Mouse (Mus musculus) liver, embryonic 16.5 days (tissue): ENCODE data around the gene Dscaml1. TPM values are rescaled to one million over a fixed set of nuclear protein-coding genes. Genes with fewer than 3 reads are reported as not detected.

Experiments used
- ATAC-seq: fragments of 200-750 bp; cut with Nextera tagmentation; 2 replicates; pipeline ENCODE4 v1.8.0; 2017; ENCODE audit warnings: low read depth, mild to moderate bottlenecking, moderate number of reproducible peaks, moderate library complexity
- H3K27ac ChIP-seq: fragments of 300-500 bp; sonication (generic); 2 replicates; pipeline ENCODE4 v1.5.1; 2014; ENCODE audit warnings: mild to moderate bottlenecking, low read length
- H3K27me3 ChIP-seq: fragments of 300-500 bp; sonication (generic); 2 replicates; pipeline ENCODE4 v1.6.1; 2014; ENCODE audit warnings: low read depth, low read length, mixed read lengths; ENCODE audit not compliant: control insufficient read depth, insufficient read depth
- H3K36me3 ChIP-seq: fragments of 300-500 bp; sonication (generic); 2 replicates; pipeline ENCODE4 v1.6.1; 2014; ENCODE audit warnings: mild to moderate bottlenecking; ENCODE audit not compliant: control insufficient read depth, insufficient read depth
- H3K4me1 ChIP-seq: fragments of 300-500 bp; sonication (generic); 2 replicates; pipeline ENCODE4 v1.6.1; 2014; ENCODE audit warnings: low read depth, low read length, mixed read lengths; ENCODE audit not compliant: control insufficient read depth
- H3K4me2 ChIP-seq: fragments of 300-500 bp; sonication (generic); 2 replicates; pipeline ENCODE4 v1.6.1; 2014; ENCODE audit warnings: low read depth, low read length, mixed read lengths
- H3K4me3 ChIP-seq: fragments of 300-500 bp; sonication (generic); 2 replicates; pipeline ENCODE4 v1.5.1; 2014; ENCODE audit warnings: low read depth, mild to moderate bottlenecking, low read length
- H3K9ac ChIP-seq: fragments of 300-500 bp; sonication (generic); 2 replicates; pipeline ENCODE4 v1.6.1; 2014; ENCODE audit warnings: low read depth, low read length
- H3K9me3 ChIP-seq: fragments of 300-500 bp; sonication (generic); replicated peaks from 2 replicates; pipeline ENCODE4 v1.6.1; 2016; ENCODE audit warnings: low read length; ENCODE audit not compliant: control insufficient read depth
- WGBS: fragments of 180-500 bp; shearing (Covaris S2); extraction: QIAGEN DNeasy Blood & Tissue Kit; methylation state at CpG from one replicate; pipeline ENCODE4 v1.1.7; 2014; ENCODE audit not compliant: insufficient replicate concordance; 5-methylcytosine and 5-hydroxymethylcytosine counted together
- polyA plus RNA-seq: library from polyadenylated mRNA; unstranded; fragments of >200 nt; fragmentation: Nextera tagmentation; extraction: Ambion mirVana; gene quantifications from 2 replicates; pipeline ENCODE4 v1.2.1, GENCODE M21; 2015

The Dscaml1 gene
- polyA plus RNA-seq, 1 experiment from 2014 or later: not detected

DNA sequence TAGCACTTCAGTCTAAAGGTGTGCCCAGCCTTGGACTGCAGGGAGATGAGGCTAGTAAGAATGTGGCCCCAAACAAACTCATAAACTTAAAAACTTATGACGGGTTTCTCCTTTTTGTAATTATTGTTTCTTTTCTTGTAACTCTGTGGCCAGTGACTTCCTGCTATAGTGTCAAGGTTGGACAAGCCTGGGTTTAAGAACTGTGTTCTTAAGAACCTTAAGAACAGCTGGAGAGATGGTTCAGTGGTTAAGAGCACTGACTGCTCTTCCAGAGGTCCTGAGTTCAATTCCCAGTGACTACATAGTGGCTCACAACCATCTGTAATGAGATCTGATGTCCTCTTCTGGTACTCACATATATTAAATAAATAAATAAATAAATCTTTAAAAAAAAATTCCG is 106.8 kb downstream of the Dscaml1 start:
- no peaks in the 10 kb centered on the region for H3K9me3 ChIP-seq
- no peak overlapping the region for H3K27ac ChIP-seq
- H3K36me3 ChIP-seq: no peaks in the 10 kb centered on the region
- H3K4me2 ChIP-seq: no peak overlapping the region
- no peak for ATAC-seq
- no peak overlapping the region for H3K9ac ChIP-seq
- no peak overlapping the region for H3K4me3 ChIP-seq
- no peaks in the 10 kb centered on the region for H3K27me3 ChIP-seq
- no peaks in the 10 kb centered on the region for H3K4me1 ChIP-seq
- WGBS: 41% methylated on average over 2 of the region's 2 CpGs

DNA sequence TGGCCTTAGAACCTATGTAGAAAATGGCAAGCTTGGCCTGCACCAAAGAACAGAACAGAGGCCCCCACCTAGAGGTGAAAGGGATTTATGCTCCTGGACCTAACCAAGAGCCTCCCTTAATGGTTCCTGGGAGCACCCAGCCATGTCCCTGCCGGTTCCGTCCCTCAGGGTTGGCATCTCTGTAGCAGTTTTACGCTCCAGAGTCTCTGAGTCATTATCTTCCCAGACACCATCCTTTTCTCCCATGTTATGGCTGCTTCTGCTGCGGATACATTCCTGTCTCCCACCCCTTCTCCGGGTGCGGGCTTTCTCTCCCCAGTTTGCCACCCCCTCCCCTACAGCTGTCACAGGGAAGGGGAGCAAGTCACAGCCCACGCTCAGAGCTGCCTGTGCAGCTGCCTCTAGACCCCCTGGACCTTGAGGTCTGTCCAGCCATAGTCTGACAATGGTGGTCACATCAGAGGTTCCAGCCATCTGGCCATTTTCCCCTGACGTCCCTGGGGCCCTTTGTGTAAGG is 108.1 kb downstream of the Dscaml1 start:
- H3K27me3 ChIP-seq: no peaks in the 10 kb centered on the region
- no peak overlapping the region for H3K4me3 ChIP-seq
- H3K9me3 ChIP-seq: no peaks in the 10 kb centered on the region
- 60% methylated on average over 8 of the region's 8 CpGs for WGBS
- ATAC-seq: no peak
- no peak overlapping the region for H3K9ac ChIP-seq
- no peaks in the 10 kb centered on the region for H3K36me3 ChIP-seq
- H3K4me2 ChIP-seq: no peak overlapping the region
- H3K4me1 ChIP-seq: no peaks in the 10 kb centered on the region
- H3K27ac ChIP-seq: no peak overlapping the region

DNA sequence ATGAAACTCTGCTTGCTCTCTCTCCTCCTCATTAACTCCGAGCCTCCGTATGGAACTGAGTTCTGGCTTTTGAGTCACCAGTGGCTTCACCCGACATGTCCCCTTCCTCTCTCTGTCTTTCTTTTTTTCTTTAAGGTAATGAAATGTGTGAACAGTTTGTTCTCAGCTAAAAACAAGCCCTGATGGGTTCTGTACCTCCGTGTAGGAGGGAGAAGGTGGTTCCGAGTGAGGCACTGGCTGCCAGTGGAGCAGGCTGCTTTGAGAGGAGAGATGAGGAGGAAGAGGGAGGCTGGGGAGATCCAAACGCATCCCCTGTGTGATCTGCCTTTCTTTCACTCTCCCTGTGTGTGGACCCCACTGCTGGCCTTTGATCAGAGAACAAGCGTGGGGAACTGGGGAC is 111.2 kb downstream of the Dscaml1 start:
- H3K27ac ChIP-seq: no peak overlapping the region
- H3K4me3 ChIP-seq: no peak overlapping the region
- H3K27me3 ChIP-seq: no peaks in the 10 kb centered on the region
- no peaks in the 10 kb centered on the region for H3K36me3 ChIP-seq
- no peak overlapping the region for H3K9ac ChIP-seq
- no peak for ATAC-seq
- no peaks in the 10 kb centered on the region for H3K4me1 ChIP-seq
- H3K4me2 ChIP-seq: no peak overlapping the region
- no peaks in the 10 kb centered on the region for H3K9me3 ChIP-seq
- 53% methylated on average over 7 of the region's 7 CpGs for WGBS

DNA sequence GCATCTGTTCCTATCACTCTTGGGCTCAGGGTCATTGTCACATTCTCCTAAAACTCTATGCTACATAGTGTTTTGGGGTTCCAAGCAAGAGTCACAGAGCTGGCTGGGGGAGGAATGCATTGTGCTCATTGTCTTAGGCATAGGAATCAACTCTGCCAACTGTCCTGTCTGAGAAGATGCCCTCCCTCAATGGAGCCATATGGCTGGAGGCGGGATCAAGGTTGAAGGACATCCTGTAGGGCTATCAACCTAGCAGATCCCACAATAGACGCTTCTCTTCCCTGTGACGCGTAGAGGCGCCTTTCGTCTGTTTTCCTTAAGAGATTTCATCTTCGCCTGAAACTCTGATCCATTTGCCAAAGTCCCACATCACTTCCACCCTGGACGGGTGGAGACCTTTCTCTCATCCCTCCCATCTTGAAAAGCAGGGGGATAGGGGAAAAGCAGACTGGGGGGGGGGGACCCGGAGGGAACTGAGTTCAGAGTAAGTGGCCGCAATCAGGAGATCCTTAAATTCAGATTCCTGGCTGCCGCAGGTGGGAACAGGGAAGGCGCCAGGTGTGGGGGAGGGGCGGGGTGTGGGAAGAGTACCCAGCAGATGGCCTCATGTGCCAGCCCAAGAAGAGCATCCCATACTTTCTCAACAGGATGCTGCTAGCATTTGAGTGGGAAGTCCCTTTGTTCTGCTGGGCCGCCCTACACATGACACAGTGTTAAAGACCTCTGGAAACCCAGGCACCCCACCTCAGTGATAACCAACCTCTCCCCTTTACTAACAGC is 113.0 kb downstream of the Dscaml1 start:
- ATAC-seq: no peak
- Histone ChIP-seq H3K9me3 (no peaks in the 10 kb centered on the region), H3K27ac (no peak overlapping the region), H3K9ac (no peak overlapping the region), H3K27me3 (no peaks in the 10 kb centered on the region), H3K4me3 (no peak overlapping the region), H3K36me3 (no peaks in the 10 kb centered on the region), H3K4me2 (no peak overlapping the region), H3K4me1 (no peaks in the 10 kb centered on the region)
- 59% methylated on average over 14 of the region's 14 CpGs for WGBS

DNA sequence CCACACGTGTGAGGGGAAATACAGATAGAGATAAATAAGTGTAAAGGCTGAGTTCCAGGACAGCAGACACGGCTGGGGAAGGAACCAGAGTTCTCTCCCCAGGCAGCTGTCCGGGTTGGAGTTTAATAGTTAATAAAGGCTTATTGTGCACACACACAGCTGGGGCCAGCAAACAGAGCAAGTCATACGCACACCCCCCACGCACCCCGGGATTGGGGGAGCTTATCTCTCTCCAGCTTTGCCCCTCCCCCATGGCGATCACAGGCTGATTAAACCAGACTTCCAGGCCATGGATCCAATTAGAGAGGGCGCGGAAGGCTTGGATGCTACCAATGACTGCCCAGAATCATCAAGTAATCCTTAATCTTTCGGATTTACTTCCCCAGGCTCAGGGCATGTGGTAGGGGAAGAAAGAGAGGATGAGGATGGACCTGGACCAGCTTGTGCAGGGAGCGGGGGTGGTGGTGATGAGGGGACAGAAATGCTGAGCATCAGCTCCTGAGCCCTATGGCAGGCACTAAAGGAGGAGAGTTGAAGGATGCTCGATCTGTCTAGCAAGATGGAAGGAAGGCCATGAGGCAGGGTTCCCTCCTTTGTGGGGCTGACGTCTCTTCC is 119.7 kb downstream of the Dscaml1 start:
- no peaks in the 10 kb centered on the region for H3K36me3 ChIP-seq
- H3K9me3 ChIP-seq: no peaks in the 10 kb centered on the region
- H3K9ac ChIP-seq: no peak overlapping the region
- ATAC-seq: no peak
- 0 out of 2 replicates have a peak overlapping the region, but pooled peaks have one; percentile 48 for H3K27ac ChIP-seq
- H3K4me1 ChIP-seq: no peaks in the 10 kb centered on the region
- no peaks in the 10 kb centered on the region for H3K27me3 ChIP-seq
- no peak overlapping the region for H3K4me2 ChIP-seq
- H3K4me3 ChIP-seq: no peak overlapping the region
- WGBS: 41% methylated on average over 13 of the region's 13 CpGs

DNA sequence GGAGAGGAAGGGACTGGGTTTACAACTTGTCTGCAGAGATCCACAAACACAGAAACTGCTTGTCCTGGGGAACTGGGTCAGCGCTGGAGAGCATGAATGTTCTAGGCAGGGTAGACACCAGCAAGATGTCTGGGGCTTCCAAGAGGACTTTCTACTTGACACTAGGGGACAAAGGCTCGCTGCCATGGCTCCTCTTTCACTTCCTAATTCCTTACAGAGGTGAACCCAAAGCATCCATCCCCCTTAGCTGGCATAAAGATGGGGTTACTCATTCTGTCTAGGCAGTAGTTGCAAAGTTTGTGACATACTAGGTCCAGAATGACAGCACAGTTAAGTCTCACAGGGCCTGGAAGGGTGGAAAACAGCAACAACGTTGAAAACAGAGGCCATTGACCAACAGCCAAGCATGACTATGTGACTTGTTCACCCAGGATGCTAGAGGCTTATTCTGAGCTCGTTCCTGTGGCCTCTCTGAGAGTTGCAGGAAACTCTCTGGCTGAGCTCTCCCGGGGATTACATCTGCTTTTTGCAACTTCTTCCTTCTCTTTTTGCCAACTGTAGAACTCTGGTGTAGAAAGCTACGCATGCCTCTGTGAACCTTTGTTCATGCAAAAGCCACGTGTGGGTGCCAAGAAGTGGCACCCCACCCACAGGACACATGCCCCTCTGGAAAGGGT is 120.6 kb downstream of the Dscaml1 start:
- H3K9ac ChIP-seq: no peak overlapping the region
- no peaks in the 10 kb centered on the region for H3K27me3 ChIP-seq
- H3K36me3 ChIP-seq: no peaks in the 10 kb centered on the region
- no peak overlapping the region for H3K4me3 ChIP-seq
- H3K4me1 ChIP-seq: no peaks in the 10 kb centered on the region
- H3K9me3 ChIP-seq: no peaks in the 10 kb centered on the region
- WGBS: 24% methylated on average over 7 of the region's 7 CpGs
- no peak overlapping the region for H3K4me2 ChIP-seq
- ATAC-seq: no peak
- H3K27ac ChIP-seq: peak overlapping the region; percentile 48; the same call in 1 of the 2 replicates

DNA sequence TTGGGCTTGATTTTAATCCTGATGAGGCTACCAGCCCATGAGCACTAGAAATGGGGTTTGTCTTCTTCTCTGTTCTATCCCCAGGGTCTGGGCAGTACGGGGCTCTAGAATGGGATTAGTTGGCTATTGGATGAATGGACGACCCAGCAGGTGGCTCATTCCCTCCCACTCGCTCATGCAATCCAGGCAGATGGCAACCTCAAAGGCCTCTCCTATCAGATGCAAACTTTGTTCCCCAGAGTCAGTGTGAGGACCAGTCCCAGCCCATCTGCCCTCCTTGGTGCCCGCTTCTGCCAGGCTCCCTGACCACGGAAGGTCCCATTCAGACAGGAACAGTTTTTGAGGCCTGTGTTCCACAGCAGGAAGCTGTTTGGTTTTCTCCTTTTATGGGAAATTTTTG is 123.4 kb downstream of the Dscaml1 start:
- H3K27me3 ChIP-seq: no peaks in the 10 kb centered on the region
- no peak overlapping the region for H3K27ac ChIP-seq
- no peaks in the 10 kb centered on the region for H3K9me3 ChIP-seq
- H3K4me1 ChIP-seq: no peaks in the 10 kb centered on the region
- ATAC-seq: no peak
- 37% methylated on average over 5 of the region's 5 CpGs for WGBS
- no peak overlapping the region for H3K4me2 ChIP-seq
- H3K36me3 ChIP-seq: no peaks in the 10 kb centered on the region
- H3K4me3 ChIP-seq: no peak overlapping the region
- no peak overlapping the region for H3K9ac ChIP-seq

DNA sequence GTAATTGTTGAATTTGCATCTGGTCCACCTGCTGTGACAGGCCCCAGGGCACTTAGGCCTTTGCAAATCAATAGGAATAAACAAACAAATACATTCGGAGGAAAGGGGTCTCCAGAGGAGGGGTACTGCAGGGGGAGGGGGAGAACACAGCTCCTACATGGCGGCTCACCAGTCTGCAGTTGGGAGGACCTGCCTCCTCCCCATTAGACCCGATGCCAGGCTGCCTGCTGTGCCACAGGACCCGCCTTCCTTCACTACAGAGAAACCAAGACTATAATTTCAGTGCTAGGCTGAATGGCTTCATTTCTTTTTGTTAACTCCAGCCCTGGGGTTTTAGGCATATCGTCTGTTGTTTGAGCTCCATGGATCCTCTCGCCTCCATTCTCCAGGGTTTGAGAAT is 123.8 kb downstream of the Dscaml1 start:
- Histone ChIP-seq H3K27me3 (no peaks in the 10 kb centered on the region), H3K9ac (no peak overlapping the region), H3K9me3 (no peaks in the 10 kb centered on the region), H3K4me2 (no peak overlapping the region), H3K4me1 (no peaks in the 10 kb centered on the region), H3K4me3 (no peak overlapping the region), H3K27ac (no peak overlapping the region), H3K36me3 (no peaks in the 10 kb centered on the region)
- WGBS: 54% methylated on average over 6 of the region's 6 CpGs
- no peak for ATAC-seq

DNA sequence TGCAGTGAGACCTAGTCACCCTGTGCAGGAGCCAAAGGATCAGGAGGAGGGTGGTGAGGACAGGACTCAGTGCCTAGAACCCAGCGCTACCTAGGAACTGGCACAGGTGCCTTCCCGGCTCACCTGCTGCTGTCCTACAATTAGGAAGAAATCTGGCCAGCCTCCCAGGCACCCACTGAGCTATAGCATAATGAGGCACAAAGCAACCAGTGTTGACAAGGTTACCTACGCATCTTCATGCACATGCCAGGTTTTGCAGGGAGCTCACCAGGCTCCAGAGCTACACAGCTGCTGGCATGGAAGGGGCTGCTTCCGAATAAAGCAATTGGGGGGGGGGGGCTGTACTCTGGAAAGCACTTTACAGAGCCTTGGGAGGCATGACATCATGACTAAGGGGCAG is 124.2 kb downstream of the Dscaml1 start:
- H3K27ac ChIP-seq: no peak overlapping the region
- ATAC-seq: no peak
- no peak overlapping the region for H3K4me3 ChIP-seq
- H3K36me3 ChIP-seq: no peaks in the 10 kb centered on the region
- 60% methylated on average over 4 of the region's 4 CpGs for WGBS
- no peaks in the 10 kb centered on the region for H3K27me3 ChIP-seq
- no peak overlapping the region for H3K9ac ChIP-seq
- H3K4me1 ChIP-seq: no peaks in the 10 kb centered on the region
- H3K9me3 ChIP-seq: no peaks in the 10 kb centered on the region
- no peak overlapping the region for H3K4me2 ChIP-seq
